Mouse (Mus musculus) adipocyte (in vitro differentiated cells): ENCODE measurements at regions not wholly inside any gene's neighbourhood (a gene's known extent, or its start where the extent isn't known, plus 50 kb on each side); places are given as distances from the start of the nearest gene placed in this dataset.

Source experiments
- DNase-seq: peaks from one replicate; pipeline ENCODE4 v3.0.0-alpha.2; 2016; ENCODE audit warnings: low spot score

GRCm38 (mm10) chr6:143287322-143287721 is 120.3 kb downstream of the Etnk1 start:
- no peak for DNase-seq

- DNase-seq: no peak
These were observed 121.6 kb downstream of the Etnk1 start for GRCm38 (mm10) chr6:143288491-143289130.

- DNase-seq: no peak
These were observed 126.6 kb downstream of the Etnk1 start for GRCm38 (mm10) chr6:143293648-143294047.

- DNase-seq: no peak
These were observed 131.4 kb downstream of the Etnk1 start for GRCm38 (mm10) chr6:143298391-143298790.

GRCm38 (mm10) chr6:143301414-143301813 is 134.4 kb downstream of the Etnk1 start:
- no peak for DNase-seq

- peak; percentile 47 for DNase-seq
These were observed 140.3 kb downstream of the Etnk1 start for GRCm38 (mm10) chr6:143307327-143307726.

- peak; percentile 46 for DNase-seq
These were observed 148.8 kb downstream of the Etnk1 start for GRCm38 (mm10) chr6:143315859-143316258.

GRCm38 (mm10) chr6:143320426-143320825 is 153.4 kb downstream of the Etnk1 start:
- peak; percentile 71 for DNase-seq

GRCm38 (mm10) chr6:143324636-143325035 is 157.6 kb downstream of the Etnk1 start:
- DNase-seq: no peak

GRCm38 (mm10) chr6:143326956-143327722 is 160.1 kb downstream of the Etnk1 start:
- no peak for DNase-seq

- DNase-seq: no peak
These were observed 160.8 kb downstream of the Etnk1 start for GRCm38 (mm10) chr6:143327788-143328187.

GRCm38 (mm10) chr6:143328202-143328601 is 161.2 kb downstream of the Etnk1 start:
- DNase-seq: no peak

- DNase-seq: no peak
These were observed 162.1 kb downstream of the Etnk1 start for GRCm38 (mm10) chr6:143329096-143329495.

- no peak for DNase-seq
These were observed 166.5 kb downstream of the Etnk1 start for GRCm38 (mm10) chr6:143333493-143333892.

- DNase-seq: peak; percentile 16
These were observed 169.6 kb downstream of the Etnk1 start for GRCm38 (mm10) chr6:143336574-143336973.

GRCm38 (mm10) chr6:143349000-143349399 is 182.0 kb downstream of the Etnk1 start:
- no peak for DNase-seq

GRCm38 (mm10) chr6:143359320-143360032 is 192.5 kb downstream of the Etnk1 start:
- no peak for DNase-seq

GRCm38 (mm10) chr6:143361149-143361725 is 194.2 kb downstream of the Etnk1 start:
- no peak for DNase-seq

GRCm38 (mm10) chr6:143361963-143362362 is 194.9 kb downstream of the Etnk1 start:
- DNase-seq: no peak

- DNase-seq: peak; percentile 70
These were observed 198.8 kb downstream of the Etnk1 start for GRCm38 (mm10) chr6:143365840-143366239.

- no peak for DNase-seq
These were observed 200.8 kb downstream of the Etnk1 start for GRCm38 (mm10) chr6:143367804-143368203.

- DNase-seq: no peak
These were observed 201.6 kb downstream of the Etnk1 start for GRCm38 (mm10) chr6:143368646-143369045.
